Mouse (Mus musculus): ENCODE data around the gene Gnai2. TPM values are rescaled to one million over a fixed set of nuclear protein-coding genes. Genes with fewer than 3 reads are reported as not detected.
"Not testable (repeated sequence)": the region's sequence is repeated elsewhere in the genome, so short reads cannot be mapped to it uniquely, and the experiment has no call there.

The Gnai2 gene
- polyA plus RNA-seq, 1 experiment from 2014 or later, result 332 TPM

DNA sequence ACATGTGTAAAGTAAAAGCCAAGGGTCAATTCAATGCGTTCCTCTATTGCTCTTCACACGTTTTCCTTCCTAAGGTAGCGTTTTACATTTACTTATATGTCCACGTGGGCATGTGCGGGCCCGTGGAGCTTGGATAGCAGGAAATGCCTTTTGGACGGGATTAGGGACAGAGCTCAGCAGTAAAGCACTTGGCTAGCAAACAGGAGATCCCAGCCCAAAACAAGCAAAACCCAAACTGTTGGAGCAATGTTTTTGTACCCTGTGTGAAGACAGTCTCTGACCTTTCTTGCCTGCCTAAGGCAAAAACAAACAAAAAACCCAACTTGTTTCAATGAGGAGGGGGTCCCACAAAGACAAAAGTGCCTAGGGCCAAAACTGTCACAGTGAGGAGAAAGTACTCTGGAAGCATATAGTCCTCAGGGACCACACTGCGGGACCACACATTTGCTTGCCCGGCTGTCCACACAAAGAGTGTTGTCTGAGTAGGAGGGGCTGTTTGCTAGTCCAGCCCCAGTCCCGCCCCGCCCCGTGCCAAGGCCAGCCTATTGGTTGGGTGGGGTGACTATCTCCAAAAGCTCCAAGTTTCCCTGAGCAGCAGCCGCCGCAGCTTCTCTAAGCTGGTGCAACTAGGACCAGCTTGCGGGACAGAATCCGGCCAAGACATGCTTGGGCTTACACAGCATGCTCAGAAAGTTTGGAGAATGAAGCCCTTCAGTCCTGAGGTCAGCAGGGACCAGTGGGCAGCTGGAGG is 58.6 kb downstream of the Gnai2 start, which contains the start of gene Hyal1:
Gene Hyal1, plus strand, starts transcription at position 571 of the 751 bp plus-strand sequence.
- no peaks in the 10 kb centered on the region for H3K9me3 ChIP-seq
- no peaks in the 10 kb centered on the region for H3K27me3 ChIP-seq
- peak within 1 kb of the TSS; percentile 54 for H3K27ac ChIP-seq (replicated peaks)
- peak within 1 kb of the TSS; percentile 45 for H3K4me2 ChIP-seq
- peak within 1 kb of the TSS; percentile 18 for H3K4me3 ChIP-seq
- 27% methylated on average over 16 of the region's 16 CpGs for WGBS
- no peak within 1 kb of the TSS for H3K9ac ChIP-seq
- peak; percentile 54 for ATAC-seq (ENCODE audit: low FRiP score, low read depth)
- H3K36me3 ChIP-seq, result peaks cover 24% of the 10 kb centered on the region
- peaks cover 29% of the 10 kb centered on the region for H3K4me1 ChIP-seq (replicated peaks)

DNA sequence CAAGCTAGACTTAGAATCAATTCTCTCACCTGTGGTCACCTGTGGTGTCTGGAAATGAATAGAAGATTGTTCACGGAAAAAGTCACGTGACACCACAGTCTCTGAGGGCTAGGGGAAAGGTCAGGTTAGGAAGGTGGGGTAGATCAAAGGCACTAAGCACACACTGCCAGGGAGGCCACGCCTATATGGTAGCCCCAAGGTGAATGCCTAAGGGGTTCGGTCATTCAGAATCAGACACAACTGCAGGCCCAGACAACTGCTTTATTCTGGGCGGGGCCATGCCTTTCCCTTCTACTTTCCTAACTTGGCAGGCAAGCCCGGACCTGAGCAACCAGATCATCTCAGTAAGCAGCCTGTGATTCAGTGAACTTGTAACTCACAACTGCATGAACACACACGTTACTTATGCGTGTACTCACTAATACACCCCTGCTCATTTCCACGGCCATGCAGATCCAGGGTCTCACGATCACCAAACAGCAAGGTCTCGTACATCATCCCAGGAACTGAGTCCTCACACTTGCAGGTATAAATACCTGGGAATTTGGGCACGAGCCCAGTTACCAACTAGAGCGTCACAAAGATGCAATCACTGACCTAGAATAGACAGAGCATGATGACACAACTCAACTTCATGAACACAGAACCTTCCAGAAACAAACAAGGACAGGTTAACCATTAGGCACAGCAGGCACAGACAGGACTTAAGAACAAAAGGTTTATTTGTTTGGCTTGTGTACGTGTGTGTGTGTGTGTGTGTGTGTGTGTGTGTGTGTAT is 59.4 kb downstream of the Gnai2 start:
- ATAC-seq (ENCODE audit: low FRiP score, low read depth), result no peak
- no peaks in the 10 kb centered on the region for H3K27me3 ChIP-seq
- no peak overlapping the region for H3K9ac ChIP-seq
- no peak overlapping the region for H3K4me3 ChIP-seq
- H3K4me2 ChIP-seq, result no peak overlapping the region
- peaks cover 24% of the 10 kb centered on the region for H3K36me3 ChIP-seq
- no peaks in the 10 kb centered on the region for H3K9me3 ChIP-seq
- WGBS, result 87% methylated on average over 14 of the region's 14 CpGs
- H3K4me1 ChIP-seq (replicated peaks), result peaks cover 30% of the 10 kb centered on the region
- H3K27ac ChIP-seq (replicated peaks), result peak overlapping the region; percentile 9; the same call in 1 of the 2 replicates

DNA sequence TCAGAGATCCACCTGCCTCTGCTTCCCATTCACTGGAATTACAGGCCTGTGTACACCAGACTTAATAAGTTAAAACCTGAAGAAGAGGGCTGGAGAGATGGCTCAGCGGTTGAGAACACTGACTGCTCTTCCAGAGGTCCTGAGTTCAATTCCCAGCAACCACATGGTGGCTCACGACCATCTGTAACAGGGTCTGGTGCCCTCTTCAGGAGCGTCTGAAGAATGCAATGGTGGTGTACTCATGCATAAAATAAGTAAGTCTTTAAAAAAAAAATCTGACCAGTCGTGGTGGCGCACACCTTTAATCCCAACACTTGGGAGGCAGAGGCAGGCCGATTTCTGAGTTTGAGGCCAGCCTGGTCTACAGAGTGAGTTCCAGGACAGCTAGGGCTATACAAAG is 61.4 kb downstream of the Gnai2 start:
- H3K27ac ChIP-seq (replicated peaks); H3K9me3 ChIP-seq; ATAC-seq (ENCODE audit: low FRiP score, low read depth); H3K27me3 ChIP-seq; H3K4me3 ChIP-seq; H3K4me2 ChIP-seq; H3K9ac ChIP-seq: not testable (repeated sequence)
- 83% methylated on average over 6 of the region's 6 CpGs for WGBS
- Histone ChIP-seq H3K36me3 (peaks cover 24% of the 10 kb centered on the region), H3K4me1 (replicated peaks) (peaks cover 28% of the 10 kb centered on the region)

DNA sequence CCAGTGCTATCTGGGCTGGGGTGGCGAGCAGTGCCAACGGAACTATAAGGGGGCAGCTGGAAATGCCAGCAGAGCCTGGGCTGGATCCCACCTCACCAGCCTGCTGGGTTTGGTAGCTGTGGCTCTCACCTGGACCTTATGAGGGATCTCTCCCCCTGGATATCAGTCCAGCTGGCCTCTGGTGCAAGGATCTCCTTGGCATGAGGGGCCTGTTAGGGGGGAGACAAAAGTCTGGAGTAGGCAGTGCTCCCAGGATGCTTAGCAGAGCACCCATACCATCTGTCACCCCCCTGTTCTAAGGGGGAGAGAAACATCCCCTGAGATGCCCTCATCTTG is 62.9 kb downstream of the Gnai2 start:
- H3K27me3 ChIP-seq, result no peaks in the 10 kb centered on the region
- no peak overlapping the region for H3K4me2 ChIP-seq
- no peaks in the 10 kb centered on the region for H3K9me3 ChIP-seq
- no peak overlapping the region for H3K9ac ChIP-seq
- H3K4me1 ChIP-seq (replicated peaks), result peaks cover 37% of the 10 kb centered on the region
- no peak overlapping the region for H3K4me3 ChIP-seq
- no peak overlapping the region for H3K27ac ChIP-seq (replicated peaks)
- no peak for ATAC-seq (ENCODE audit: low FRiP score, low read depth)
- WGBS, result 100% methylated on average over 2 of the region's 2 CpGs
- peaks cover 24% of the 10 kb centered on the region for H3K36me3 ChIP-seq

DNA sequence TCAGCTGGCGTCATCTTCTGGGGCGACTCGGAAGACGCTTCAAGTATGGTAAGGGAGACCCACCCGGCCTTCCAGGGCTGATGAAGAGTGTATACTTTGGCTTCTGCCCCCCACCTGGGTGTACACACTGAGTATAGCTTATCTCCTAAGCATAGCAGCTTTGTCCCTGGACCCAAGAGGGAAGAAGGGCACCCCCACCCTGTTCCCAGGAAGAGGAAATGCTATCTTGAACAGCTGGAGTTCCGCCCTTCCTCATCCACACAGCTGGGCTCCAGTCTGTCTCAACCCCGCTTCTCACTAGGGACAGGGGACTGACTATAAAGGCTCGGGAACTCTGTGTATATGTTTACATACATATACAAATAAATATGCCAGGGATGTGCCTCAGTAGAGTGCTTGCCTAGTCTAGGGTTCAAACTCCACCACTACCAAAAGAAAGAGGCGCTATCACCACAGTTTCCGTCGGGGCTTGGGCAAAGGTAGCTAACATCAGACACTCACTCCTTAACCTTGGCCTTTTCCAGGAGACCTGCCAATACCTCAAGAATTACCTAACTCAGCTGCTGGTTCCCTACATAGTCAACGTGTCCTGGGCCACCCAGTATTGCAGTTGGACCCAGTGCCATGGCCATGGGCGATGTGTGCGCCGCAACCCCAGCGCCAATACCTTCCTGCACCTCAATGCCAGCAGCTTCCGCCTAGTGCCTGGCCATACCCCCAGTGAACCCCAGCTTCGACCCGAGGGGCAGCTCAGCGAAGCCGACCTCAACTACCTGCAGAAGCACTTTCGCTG is 63.4 kb downstream of the Gnai2 start:
- Histone ChIP-seq H3K9ac (no peak overlapping the region), H3K4me3 (no peak overlapping the region)

DNA sequence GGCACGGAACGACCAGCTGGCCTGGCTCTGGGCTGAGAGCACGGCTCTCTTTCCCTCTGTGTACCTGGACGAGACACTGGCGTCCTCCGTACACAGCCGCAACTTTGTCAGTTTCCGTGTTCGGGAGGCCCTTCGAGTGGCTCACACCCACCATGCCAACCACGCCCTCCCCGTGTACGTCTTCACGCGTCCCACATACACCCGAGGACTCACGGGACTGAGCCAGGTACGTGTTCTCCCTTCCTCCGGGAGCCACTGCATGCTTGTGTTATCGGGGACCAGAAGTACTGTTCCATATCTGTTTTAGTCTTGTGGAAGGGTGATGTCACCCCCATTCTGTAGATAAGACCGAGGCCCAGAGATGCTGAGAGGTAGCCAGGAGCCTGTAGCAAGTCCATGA is 64.3 kb downstream of the Gnai2 start:
- H3K27ac ChIP-seq (replicated peaks), result no peak overlapping the region
- H3K4me3 ChIP-seq, result peak overlapping the region; percentile 82
- peaks cover 24% of the 10 kb centered on the region for H3K36me3 ChIP-seq
- no peaks in the 10 kb centered on the region for H3K27me3 ChIP-seq
- peak overlapping the region; percentile 85 for H3K4me2 ChIP-seq
- peaks cover 42% of the 10 kb centered on the region for H3K4me1 ChIP-seq (replicated peaks)
- peak overlapping the region; percentile 88; the same call in 1 of the 2 replicates for H3K9ac ChIP-seq
- no peaks in the 10 kb centered on the region for H3K9me3 ChIP-seq
- ATAC-seq (ENCODE audit: low FRiP score, low read depth), result no peak
- 94% methylated on average over 21 of the region's 21 CpGs for WGBS

More for the DNA sequence above, 63.4 kb downstream of the Gnai2 start:
- no peaks in the 10 kb centered on the region for H3K27me3 ChIP-seq
- no peak overlapping the region for H3K27ac ChIP-seq (replicated peaks)
- no peak overlapping the region for H3K4me2 ChIP-seq
- no peaks in the 10 kb centered on the region for H3K9me3 ChIP-seq
- H3K36me3 ChIP-seq, result peaks cover 24% of the 10 kb centered on the region
- H3K4me1 ChIP-seq (replicated peaks), result peaks cover 40% of the 10 kb centered on the region
- ATAC-seq (ENCODE audit: low FRiP score, low read depth), result no peak
- WGBS, result 93% methylated on average over 22 of the region's 22 CpGs

DNA sequence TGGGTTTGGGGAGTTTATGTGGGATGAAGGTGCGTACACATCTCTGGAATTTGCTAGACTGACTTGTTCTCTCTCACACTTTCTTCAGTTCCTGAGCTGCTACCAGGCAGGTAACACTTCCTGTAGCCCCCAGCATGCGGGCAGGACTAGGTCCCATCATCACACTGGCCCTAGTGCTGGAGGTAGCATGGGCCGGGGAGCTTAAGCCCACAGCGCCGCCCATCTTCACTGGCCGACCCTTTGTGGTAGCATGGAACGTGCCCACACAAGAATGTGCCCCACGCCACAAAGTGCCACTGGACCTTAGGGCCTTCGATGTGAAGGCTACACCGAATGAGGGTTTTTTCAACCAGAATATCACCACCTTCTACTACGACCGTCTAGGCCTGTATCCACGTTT is 65.2 kb downstream of the Gnai2 start:
- Histone ChIP-seq H3K4me2 (peak overlapping the region; percentile 85), H3K27ac (replicated peaks) (peak overlapping the region; percentile 87; the same call in 1 of the 2 replicates), H3K4me3 (peak overlapping the region; percentile 82), H3K36me3 (peaks cover 23% of the 10 kb centered on the region), H3K9me3 (no peaks in the 10 kb centered on the region), H3K4me1 (replicated peaks) (peaks cover 42% of the 10 kb centered on the region), H3K27me3 (no peaks in the 10 kb centered on the region), H3K9ac (peak overlapping the region; percentile 88)
- WGBS, result 47% methylated on average over 13 of the region's 13 CpGs
- no peak for ATAC-seq (ENCODE audit: low FRiP score, low read depth)

DNA sequence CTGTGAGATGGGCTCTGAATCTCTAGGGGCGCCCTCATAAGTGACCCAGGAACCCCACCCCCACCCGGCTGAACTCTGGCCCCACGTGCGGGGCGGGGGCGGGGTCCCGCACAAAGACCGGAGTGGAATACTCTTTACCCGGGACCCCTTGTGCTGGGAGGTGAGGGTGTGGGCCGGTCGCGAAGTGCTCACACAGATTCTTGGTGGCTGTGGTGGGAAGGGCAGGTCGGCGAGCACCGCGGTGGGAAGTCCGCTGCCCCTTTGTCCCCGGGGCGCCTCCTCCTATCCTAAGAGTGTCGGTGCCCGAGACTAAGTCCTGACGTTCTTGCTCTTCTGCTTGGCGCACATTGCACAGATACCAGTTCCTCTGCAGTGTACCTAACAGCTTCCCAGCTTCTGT is 65.9 kb downstream of the Gnai2 start:
- H3K4me2 ChIP-seq, result peak overlapping the region; percentile 85
- H3K4me3 ChIP-seq, result peak overlapping the region; percentile 82
- H3K9me3 ChIP-seq, result no peaks in the 10 kb centered on the region
- under 1% methylated on average over 22 of the region's 23 CpGs for WGBS
- ATAC-seq (ENCODE audit: low FRiP score, low read depth), result peak; percentile 27
- H3K36me3 ChIP-seq, result peaks cover 16% of the 10 kb centered on the region
- H3K27me3 ChIP-seq, result no peaks in the 10 kb centered on the region
- peaks cover 47% of the 10 kb centered on the region for H3K4me1 ChIP-seq (replicated peaks)
- H3K9ac ChIP-seq, result peak overlapping the region; percentile 88
- peak overlapping the region; percentile 87 for H3K27ac ChIP-seq (replicated peaks)

DNA sequence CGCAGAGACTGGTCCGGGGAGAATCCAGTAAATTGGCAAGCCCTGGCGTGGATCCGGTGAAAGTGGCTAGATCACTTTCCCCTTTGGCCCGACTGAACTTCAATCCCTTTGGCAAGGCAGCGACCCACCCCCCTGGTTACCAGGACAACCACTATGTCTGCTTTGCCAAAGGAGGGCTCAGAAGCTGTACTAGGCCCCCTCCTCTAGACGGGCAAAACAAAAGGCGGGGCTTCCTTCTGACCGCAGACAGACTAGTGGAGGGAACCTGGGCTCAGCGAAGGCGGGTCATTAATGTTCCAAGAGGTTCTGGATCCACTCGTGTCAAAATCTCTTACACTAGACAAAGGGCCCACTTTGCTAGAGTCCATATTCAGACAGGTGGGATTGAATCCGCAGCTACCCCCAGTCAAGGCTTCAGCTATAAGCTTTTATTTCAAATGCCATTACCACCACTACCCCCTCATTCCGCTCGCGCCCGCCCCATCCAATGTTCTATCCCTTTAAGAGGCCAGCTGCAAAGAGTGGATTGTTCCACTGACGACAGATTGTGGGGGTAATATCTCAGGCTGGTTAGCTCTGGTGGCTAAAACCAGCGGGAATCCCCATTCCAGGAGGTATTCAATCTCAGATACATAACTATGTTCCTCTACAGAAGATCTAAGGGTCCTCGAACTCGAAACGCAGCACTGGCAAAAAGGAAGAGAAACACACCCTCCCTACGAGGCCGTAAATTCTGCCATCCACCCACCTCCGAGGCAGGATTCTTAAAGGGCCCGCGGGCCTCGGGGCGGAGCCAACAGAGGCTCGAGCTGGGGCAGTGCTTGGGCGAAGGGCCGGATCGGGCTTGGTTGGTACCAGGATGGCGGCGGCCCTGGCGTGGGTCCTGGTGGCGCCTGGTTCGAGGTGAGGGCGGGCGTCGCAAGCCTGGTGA is 66.6 kb downstream of the Gnai2 start:
- H3K9me3 ChIP-seq, result no peaks in the 10 kb centered on the region
- under 1% methylated on average over 41 of the region's 41 CpGs for WGBS
- H3K4me1 ChIP-seq (replicated peaks), result peaks cover 54% of the 10 kb centered on the region
- no peaks in the 10 kb centered on the region for H3K27me3 ChIP-seq
- peak overlapping the region; percentile 88 for H3K9ac ChIP-seq
- peak overlapping the region; percentile 87 for H3K27ac ChIP-seq (replicated peaks)
- H3K36me3 ChIP-seq, result peaks cover 12% of the 10 kb centered on the region
- peak overlapping the region; percentile 82 for H3K4me3 ChIP-seq
- H3K4me2 ChIP-seq, result peak overlapping the region; percentile 85
- ATAC-seq (ENCODE audit: low FRiP score, low read depth), result peak; percentile 87

DNA sequence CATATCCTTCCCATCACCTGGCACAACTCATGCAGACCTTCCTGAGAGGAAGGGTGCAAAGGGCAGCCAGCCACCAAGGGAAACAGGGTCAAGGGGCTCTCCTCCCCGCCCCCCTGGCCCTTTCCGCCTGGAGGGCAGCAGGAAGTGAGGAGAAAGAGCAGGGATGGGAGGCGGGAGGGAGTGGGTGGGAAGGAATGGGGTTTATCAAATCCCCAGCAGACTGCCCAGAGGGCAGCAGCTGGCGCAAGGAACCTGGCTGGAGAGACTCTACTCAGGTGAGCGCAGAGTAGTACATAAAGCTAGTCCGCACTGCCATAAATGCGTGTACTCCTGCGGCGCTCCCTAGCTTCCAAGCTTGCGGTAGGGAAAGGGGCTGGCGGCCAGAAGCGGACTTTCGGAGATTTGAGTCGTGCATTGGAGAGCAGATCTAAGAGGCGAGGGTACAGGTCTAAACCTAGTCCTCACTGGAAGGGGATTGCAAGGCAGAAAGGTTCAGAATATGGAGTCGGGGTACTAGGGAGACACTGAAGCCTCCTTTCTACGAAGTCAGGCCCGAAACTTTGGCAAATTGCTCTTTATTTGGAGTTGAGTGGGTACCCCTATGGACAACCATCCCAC is 67.4 kb downstream of the Gnai2 start, which contains the start of gene Hyal2:
Gene Hyal2, plus strand, starts transcription at position 244 of the 618 bp plus-strand sequence.
- Histone ChIP-seq H3K9ac (peak within 1 kb of the TSS; percentile 88), H3K27ac (replicated peaks) (peak within 1 kb of the TSS; percentile 87), H3K27me3 (no peaks in the 10 kb centered on the region), H3K4me2 (peak within 1 kb of the TSS; percentile 85), H3K36me3 (peaks cover 6% of the 10 kb centered on the region), H3K4me1 (replicated peaks) (peaks cover 56% of the 10 kb centered on the region), H3K4me3 (peak within 1 kb of the TSS; percentile 82), H3K9me3 (no peaks in the 10 kb centered on the region)
- ATAC-seq (ENCODE audit: low FRiP score, low read depth), result no peak
- 6% methylated on average over 18 of the region's 18 CpGs for WGBS
